Mouse (Mus musculus) B cell, adult 62 days (primary cell): Measurements from ENCODE around the gene Tmem30a. TPM values are rescaled to one million over a fixed set of nuclear protein-coding genes. Genes with fewer than 3 reads are reported as not detected.

ENCODE experiments used
- total RNA-seq: library from RNA; stranded (reverse); gene quantifications from 4 replicates; pipeline ENCODE4 v1.2.4, GENCODE M21; 2023

Gene Tmem30a
- 74.4 to 81.3 TPM (median 77.9 TPM) in 4 replicates for total RNA-seq

GRCm38 (mm10) chr9:79792841-79793835 lies at the start of gene Tmem30a:
Gene Tmem30a (minus strand): TSS chr9:79793507.

GRCm38 (mm10) chr9:79759385-79760005 lies 33.8 kb downstream of the Tmem30a start, which contains the start of gene Cox7a2:
Gene Cox7a2 (minus strand): TSS chr9:79759878.

Other genes with a start within 250 kb of the Tmem30a start
- gene Col12a1, start 74.7 kb downstream of the Tmem30a start, total RNA-seq = not detected in 4 replicates
- 87.7 to 117 TPM (median 104 TPM) in 4 replicates for gene Cox7a2, start 33.6 kb downstream of the Tmem30a start, total RNA-seq
- not detected in 4 replicates for gene Filip1, start 219.3 kb upstream of the Tmem30a start, total RNA-seq